Mouse (Mus musculus) adrenal gland, adult (tissue): ENCODE measurements around the gene Slamf6.
"Not testable (repeated sequence)": the region's sequence is repeated elsewhere in the genome, so short reads cannot be mapped to it uniquely, and the experiment has no call there.

ENCODE experiments used
- DNase-seq, 2 experiments: peaks; one replicate each; pipeline ENCODE4 v3.0.0; 2022 to 2023; ENCODE audit warnings: low spot score in 1 of 2; ENCODE audit not compliant: inconsistent age in 2 of 2

The Slamf6 gene

DNA sequence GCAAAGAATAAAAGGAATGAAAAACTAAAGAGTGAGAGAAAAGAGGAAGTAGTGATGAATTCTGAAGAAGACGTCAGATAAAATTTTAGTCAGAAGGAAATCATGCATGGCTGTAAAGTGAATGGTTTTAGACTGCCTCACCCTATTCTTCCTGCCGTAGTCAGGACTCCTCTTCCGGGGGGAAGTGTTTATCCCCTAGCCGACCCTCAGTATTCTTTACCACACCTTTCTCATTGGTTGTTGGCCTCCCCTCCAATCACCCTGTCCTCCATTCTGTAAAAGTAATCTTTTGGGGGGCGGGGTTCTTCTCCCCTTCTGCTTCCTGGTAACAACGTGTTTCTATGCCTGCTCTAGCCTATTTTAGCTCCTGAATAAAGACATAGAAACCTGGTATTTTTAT, 37.8 kb downstream of the Slamf6 start:
- DNase-seq: no peak

DNA sequence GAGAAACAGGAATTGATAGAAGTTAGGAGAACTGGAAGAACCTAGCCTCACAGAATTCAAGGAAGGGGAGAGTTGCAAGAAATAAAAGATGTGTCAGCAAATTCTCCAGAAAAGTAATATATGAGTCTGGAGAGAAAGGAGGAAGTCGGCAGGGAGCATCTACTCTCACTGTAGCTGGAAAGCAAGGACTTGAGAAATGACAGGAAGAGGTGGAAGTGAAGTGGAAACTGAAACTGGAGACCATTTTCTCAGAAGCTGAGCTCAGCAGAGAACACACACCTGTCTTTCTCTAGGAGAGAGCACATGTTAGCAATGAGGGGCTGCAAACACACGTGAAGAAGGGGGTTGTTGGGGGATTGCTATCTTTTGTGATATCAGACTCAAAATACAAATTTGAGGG, 40.1 kb downstream of the Slamf6 start:
- no peak for DNase-seq

DNA sequence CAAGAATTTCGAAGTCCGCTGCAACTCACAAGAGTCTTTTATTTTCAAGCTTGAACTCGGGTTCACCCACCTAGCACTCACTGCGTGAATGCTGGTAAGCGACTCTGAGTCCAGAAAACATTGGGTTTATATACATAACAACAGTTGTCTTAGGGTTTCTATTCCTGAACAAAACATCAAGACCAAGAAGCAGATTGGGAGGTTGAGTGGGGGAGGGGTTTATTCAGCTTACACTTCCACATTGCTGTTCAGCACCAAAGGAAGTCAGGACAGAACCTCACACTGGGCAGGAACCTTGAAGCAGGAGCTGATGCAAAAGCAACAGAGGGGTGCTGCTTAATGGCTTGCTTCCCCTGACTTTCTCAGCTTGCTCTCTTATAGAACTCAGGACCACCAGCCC, 43.4 kb downstream of the Slamf6 start:
- DNase-seq: no peak

DNA sequence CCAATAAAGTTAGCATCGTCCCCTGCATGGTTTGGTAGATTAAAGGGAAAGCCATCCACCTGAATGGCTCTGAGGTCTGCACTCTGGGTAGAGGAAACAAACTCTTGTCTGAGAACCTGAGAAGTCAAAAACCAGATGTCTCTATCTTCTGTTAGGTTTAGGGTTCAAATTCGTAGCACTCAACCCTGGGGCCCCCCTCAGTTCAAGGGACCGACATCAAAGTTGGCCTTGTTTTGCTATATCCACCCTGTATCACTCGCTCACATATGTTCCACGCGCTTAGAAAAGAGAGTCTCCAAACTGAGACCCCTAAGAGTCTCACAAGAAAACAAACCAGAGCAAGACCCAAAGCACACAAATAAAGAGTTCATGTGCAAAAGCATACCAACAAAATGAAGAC, 44.4 kb downstream of the Slamf6 start:
- DNase-seq: no peak

DNA sequence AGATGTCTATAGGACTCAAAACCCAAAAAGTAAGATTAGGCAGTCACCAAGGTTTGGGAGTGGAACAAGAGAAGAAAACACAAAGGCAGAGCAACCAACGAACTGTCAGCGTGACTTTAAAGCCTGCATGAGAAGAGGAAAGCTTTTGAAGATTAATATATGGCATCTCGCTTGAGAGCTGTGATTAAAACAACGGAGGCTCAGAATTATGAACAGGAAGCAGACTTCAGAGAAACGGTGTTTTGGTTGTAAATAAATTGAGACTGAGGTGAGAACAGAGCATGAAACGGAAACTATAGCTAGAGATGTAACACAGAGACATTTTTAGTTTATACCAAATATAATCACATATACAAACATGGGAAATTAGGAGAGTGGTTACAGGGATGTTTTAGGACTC, 46.3 kb downstream of the Slamf6 start:
- no peak for DNase-seq

DNA sequence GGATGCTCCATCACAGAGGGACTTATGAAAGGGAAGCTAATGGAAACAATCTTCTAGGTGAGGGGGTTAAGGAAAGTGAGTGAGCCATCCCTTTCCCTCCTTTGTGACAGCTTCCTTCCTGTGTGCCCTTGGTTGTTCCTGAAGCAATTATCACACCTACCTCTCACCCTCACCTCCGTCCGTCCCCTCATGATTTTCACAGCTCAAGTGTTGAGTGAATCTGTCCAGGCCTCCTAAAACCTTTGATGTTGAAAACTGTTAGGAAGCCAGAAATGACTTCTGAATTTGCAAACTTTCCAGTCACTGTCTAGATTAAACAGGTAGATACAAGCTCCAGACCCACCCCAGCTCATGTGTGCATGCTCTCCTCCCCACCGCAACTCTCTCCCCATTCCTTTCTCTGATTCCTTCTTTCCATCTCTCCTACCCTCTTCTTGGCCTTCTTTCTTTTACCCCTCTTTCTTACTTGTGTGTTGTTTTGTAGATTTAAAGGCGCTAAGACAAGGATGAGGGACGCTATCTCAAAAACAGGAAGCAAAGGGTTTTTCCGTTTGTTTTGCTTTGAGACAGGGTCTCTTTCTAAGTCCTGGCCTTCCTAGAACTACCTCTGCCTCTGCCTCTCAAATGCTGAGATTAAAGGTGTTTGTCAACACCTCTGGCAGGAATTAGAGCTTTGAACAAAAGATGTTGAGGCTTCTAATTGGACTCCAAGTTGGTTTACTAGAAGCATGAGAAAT, 48.9 kb downstream of the Slamf6 start:
- no peak for DNase-seq

DNA sequence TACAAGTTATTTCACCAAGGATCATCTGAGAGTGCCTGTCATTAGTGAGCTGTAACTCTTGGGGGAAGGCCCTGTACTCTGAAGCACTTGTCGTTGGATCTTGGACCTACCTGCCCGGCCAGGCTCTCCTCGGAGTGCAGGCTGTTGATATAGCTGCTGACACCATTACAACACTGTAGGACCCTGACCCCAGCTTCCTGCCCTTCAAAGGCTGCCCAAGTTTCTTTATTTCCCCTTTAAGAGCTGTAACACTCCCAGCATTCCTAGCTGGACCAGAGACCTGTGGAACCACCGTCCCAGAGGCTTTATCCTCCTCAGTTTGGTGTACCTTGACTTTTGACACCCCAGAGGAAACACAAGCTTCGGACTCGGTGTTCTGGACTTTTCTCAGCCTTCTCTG, 51.9 kb downstream of the Slamf6 start:
- no peak for DNase-seq

DNA sequence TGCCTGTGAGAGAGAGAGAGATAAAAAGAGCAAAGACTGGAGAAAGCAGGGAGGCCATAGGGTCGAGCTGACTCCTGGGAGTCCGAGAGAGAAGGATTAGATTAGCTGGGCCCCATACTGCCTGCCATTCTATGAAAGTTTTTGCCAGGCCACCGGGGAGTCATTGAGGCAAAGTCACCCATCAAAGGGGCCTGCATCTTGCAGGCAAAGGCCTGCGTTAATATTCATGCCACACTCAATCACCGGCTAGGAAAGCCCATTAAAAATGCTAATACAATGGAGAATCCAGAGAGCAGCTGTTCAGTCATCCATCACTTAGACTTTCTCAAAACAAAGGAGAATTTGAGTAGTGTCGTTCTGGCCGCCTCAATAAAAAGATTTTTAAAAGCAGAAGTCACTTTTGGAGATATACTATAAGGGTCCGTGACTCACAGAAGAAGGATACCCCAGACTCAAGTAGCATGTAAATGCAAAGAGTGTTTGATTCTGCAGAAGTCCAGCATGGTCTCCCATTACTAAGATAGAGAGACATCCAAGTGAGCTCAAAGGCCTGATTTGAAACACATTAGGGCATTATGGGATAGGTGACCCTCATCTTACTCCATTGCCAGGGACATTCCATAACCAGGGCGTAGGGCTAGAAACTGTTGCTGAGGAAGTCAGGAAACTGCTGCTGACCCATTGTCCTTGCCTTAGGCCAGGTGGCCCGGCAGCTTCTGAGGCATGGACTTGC, 53.7 kb downstream of the Slamf6 start:
- no peak for DNase-seq

DNA sequence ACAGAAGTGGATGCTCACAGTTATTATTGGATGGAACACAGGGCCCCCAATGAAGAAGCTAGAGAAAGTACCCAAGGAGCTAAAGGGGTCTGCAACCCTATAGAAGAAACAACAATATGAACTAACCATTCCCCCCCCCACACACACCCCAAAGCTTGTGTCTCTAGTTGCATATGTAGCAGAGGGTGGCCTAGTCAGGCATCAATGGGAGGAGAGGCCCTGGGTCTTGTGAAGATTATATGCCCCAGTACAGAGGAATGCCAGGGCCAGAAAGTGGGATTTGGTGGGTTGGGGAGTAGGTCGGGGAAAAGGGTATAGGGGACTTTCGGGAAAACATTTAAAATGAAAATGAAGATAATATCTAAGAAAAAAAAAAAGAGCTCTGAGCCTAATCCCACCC, 57.0 kb downstream of the Slamf6 start:
- not testable (repeated sequence) for DNase-seq

DNA sequence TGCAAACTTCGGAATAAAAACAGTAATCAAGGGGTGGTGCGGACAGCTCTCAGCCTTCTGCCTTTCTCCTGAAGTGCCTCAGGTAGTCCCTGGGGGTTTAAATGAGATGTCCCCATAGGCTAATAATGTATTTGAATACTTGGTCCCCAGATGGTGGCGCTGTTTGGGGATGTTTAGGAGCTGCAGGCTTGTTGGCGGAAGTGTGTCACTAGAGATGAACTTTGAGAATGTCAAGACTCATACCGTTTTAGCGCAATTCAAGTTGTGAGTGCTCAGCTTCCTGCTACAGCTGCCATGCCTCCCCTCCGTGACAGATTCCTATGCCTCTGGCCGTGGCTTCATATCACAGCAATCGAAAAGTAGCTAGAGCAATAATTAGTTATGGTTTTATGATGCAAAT, 58.1 kb downstream of the Slamf6 start:
- DNase-seq: no peak

DNA sequence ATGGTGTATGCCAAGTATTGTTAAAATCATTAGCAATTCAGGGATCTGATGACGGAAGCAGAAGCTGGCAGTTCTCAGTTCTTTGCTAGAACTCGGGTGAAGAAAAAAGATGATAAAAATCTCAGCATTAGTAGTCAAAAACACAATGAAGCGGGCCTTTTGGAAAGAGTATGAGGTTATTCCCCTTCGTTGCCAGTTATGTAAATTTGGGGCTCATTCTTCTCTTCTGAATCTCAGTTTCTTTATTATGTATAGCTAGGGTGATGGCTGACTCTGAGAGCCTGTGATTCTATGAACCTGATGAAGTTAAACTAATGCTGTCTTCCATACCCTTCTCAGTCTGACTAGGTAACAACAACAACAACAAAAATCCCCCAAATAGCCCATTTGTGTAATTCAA, 58.5 kb downstream of the Slamf6 start:
- no peak for DNase-seq

DNA sequence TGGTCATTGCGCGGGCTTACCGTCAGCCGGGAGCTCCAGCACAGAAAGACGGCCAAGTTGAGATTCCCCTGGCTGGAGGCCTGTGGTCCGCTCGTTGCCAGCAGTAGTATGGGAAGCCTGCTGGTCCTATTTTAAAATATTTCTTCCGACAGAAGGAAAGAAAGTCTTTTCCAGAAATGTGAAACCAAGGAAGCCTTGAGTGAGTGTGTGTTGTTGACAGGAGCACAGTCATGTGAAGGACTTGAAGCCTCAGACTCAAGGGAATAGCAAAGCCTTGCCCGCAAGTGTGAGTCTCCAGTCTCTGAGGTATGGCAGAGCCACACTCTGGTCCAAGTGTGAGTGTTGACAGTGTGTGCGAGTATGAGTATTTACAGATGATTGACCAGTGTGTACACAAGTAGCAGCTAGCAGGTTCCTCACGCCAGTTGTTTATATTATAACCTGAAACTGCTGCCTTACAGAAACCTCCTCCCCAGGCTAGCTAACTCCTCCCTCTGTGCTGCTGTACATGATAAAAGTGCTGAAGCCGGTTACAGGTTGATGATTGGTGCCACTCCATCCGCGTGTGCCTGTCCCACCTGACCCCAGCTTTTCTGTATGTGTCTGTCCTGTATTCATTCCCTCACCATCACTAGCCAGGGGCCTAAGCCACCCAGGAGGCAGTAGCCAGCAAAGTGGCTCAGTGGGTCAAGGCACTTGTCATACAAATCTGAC, 59.7 kb downstream of the Slamf6 start:
- no peak for DNase-seq

DNA sequence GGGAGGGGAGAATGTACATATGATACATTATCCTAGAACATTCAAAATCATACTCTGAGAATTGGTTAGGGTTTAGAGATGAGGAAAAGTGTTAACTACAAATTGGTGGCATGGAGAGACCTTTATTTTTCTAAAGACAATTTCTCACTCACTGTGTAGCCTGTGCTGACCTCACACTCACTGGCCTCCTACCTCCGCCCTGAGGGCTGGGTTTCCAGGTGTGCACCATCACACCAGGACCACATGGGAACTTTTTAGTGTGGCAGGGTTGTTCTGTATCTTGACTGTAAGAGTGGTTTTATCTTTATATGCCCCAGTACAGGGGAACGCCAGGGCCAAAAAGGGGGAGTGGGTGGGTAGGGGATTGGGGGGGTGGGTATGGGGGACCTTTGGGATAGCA, 60.6 kb downstream of the Slamf6 start:
- no peak for DNase-seq

DNA sequence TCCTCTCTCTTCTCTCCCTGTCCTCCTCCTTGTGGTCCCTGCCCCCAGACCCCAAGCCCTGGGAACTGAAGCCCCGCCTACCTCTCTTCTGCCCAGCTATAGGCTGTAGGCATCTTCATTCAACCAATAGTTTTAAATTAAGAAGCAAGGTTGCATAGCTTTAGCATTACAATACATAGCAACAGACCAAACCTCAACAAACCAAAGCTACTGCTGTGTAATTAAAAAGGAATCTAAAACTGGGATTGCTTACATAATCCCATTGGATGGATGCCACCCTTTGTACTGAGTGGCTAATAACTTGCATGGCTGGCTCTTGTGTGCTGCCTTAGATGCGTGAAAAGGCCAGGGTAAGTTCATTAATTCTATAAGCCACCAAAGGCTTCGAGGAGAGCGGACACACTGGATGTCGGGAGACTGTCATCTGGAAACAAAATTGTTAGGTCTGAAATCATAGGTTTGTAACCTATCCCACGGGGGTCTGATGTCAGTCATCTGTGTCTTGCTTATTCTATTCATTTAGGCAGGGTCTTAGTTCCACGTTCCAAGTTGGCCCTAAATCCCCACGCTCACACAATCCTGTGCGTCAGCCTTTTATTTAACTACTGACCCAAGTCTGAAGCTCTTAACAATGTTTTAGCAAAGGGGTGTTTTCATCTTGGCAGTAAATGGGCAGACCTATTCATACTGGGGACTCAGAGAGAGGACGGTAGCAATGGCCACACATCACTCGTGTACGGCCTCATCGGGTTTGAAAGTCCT, 62.8 kb downstream of the Slamf6 start:
- no peak for DNase-seq

DNA sequence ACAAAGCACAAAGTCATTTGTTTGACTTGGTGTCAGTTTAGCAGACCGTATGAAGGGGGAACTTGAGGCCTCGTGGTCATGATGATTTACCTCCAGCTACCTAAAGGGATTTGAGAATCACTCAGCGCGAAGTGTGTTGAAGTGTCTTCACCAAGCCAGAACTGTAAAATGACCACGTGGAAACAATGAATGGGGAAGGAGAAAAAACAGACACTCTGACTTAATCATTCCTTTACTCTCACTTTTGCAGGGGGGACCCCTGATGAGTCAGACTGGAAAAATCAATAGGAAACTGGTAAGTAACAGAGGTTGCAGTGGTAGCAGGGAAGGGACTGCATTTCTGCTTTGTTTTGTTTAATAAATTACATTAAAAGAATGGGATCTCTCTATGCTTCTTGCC, 64.9 kb downstream of the Slamf6 start:
- DNase-seq: no peak

DNA sequence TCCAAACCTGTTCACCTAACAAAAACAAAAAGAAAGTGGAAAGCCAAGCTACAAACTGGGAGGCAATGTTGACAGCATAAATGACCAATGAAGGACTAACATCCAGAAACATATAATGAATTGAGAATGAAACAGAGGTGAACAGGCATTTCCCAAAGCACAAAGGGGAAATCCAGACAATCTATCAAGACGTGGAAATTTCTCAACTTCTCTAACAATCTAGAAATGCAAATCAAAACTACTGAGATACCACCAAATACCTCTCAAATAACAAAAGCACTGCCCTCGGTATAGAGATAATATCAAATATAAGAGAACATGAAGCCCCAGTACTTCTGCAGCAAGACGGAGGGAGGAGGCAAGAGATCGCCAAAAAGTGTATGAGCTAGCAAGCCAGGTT, 65.4 kb downstream of the Slamf6 start:
- no peak for DNase-seq

DNA sequence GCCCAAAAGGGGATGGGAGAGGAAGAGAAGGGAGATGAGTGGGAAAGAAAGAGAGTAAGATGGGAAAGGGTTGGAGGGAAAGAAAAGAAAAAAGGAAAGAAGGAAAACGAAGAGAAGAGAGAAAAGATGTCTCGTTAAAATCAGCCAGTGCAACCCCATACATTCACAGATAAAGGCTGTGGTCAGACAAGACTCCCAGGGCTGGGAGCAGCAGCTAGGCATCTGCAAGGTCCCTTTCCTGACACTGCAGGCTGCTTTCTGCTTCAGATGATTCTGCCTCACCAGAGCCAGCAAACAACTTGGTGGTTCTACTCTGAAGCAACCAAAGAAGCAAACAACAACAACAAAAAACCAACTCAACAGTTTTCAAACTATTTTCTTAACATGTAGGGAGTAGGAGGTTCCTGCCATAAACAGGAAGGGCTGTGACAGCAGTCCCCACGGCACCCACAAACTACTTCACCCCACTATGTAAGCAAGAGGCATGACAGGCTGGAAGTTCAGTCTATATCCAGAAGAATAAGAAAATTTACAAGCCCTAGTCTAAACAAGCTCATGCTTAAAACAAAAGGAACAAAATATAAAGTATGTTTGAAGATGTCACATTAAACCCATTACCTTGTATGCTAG, 66.2 kb downstream of the Slamf6 start:
- DNase-seq: no peak

DNA sequence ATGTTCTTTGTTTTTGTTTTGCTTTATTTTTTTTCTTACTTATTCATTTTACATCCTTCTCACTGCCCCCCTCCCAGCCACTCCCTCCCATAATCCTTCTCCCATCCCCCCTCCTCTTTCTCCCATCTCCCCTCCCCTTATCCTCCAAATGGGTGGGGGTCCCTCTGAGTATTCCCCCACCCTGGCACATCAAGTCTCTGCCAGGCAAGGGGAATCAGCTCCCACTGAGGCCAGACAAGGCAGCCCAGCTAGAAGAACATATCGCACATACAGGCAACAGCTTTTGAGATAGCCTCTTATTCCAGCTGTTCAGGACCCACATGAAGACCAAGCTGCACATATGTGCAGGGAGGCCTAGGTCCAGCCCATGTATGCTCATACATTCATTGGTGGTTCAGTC, 66.8 kb downstream of the Slamf6 start:
- no peak for DNase-seq

DNA sequence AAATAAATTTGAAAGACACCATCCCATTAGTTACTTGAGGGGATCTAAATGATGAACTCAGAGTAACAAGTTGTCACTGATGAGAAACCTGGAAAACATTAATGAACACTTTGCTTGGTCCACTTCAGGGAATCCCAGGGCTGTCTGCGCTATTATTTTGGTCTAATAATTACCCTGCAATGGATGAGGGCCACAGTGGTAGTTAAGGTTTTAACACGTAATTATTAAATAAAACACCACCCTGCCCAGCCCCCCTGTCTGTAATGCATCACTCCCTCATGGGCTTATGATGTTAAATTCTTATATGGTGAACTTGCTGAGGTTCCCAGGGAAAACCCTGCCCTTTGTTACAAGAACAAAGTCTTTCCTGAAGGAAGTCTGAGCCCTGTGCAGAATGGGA, 74.6 kb downstream of the Slamf6 start:
- DNase-seq: no peak

DNA sequence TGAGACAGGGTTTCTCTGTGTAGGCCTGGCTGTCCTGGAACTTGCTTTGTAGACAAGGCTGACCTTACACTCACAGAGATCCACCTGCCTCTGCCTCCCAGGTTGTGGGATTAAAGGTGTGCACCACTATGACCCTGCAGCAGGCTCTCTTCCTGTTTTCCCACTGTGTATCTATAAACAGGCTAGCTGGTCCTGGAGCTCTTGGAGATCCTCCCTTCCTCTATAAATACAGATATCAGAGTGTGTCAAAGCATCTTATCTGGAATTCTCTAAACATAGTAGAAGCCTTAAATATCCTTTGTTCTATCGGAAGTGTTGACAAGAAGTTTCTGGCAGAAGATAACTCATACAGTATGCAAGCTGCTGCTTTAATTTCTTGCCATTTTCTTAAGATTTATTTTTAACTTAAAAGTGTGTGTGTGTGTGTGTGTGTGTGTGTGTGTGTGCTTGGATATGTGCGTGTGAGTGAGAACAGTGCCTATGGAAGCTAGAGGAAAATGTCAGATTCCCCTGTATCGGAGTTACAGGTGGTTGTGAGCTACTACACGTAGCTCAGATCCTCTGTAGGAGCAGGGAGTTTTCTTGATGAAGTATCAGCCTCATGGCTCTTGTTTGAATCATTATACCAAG, 75.7 kb downstream of the Slamf6 start:
- DNase-seq: no peak

DNA sequence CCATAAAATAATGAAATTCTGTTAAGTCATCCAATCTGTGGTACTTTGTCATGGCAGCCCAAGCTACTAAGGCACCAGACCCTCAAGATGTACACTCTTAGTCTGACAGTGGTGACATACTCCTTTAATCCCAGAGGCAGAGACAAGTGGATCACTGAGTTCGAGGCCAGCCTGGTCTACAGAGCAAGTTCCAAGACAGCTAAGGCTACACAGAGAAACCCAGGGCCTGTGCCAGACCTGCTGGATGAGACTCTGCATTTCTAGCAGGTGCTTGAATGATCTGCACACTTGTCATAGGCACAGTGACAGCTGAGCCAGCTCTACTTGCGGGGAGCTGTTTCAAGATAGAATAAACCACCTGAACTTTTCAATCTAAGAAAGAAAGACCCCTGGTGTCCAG, 77.2 kb downstream of the Slamf6 start:
- no peak for DNase-seq
